Mouse (Mus musculus): ENCODE data around the gene Rec114. TPM values are rescaled to one million over a fixed set of nuclear protein-coding genes. Genes with fewer than 3 reads are reported as not detected.

Rec114 gene
- polyA plus RNA-seq (2012; rRNA removed): not detected in 2 replicates

DNA sequence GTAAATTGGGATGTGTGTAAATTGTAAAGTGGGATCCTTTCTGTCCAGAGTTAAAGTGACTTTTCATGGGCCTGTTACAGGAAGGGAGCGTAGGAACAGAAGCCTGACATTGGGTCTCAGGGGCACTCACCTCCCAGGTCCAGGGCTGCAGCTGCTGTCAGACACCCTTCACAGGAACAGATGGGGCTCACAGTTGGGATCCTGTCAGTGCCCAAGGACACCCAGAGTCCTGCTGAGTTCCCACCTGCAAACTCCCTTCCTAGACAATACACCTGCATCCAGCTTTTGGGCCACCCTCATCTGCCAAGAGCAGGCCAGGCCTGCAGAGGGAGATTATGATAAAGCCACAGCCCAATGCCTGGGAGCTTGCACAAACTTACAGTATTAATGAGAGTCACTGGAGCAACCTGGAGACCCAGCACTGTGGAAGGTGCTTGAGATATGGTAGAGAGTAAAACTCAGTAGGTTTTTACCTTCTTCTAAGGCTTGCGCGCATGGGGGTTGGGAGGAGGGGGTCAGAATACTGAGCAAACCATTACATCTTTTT, at the start of gene Rec114:
TSS of gene Rec114 (minus strand) at position 263 of the 547 bp plus-strand sequence.

Other genes starting within 250 kb of the Rec114 start
- gene Cd276, start 188.5 kb downstream of the Rec114 start, polyA plus RNA-seq (2012; rRNA removed): 9.5 and 10.7 TPM in 2 replicates
- gene Nptn, start 161.7 kb downstream of the Rec114 start, polyA plus RNA-seq (2012; rRNA removed): 340 and 459 TPM in 2 replicates
- gene Hcn4, start 79.4 kb upstream of the Rec114 start, polyA plus RNA-seq (2012; rRNA removed): 0.13 and 0.15 TPM in 2 replicates

Data from colon, adult 2 months (tissue).